Mouse (Mus musculus) mature B cell (primary cell): ENCODE measurements around the gene Ccer2.

Experiments
- in situ Hi-C: fragments of 300-500 bp; cut with MboI; formaldehyde crosslinking; loops from 2 replicates; pipeline ENCODE4 v1.14.3; 2019

Ccer2 gene

GRCm38 (mm10) chr7:28790066-28790806, 34.3 kb downstream of the Ccer2 start:
- in situ Hi-C loops, result no loop called here

- in situ Hi-C loops, result no loop called here
Measured at GRCm38 (mm10) chr7:28791706-28792105, 35.7 kb downstream of the Ccer2 start.

GRCm38 (mm10) chr7:28792391-28793185, 36.6 kb downstream of the Ccer2 start:
- in situ Hi-C loops, result no loop called here

GRCm38 (mm10) chr7:28793834-28794233, 37.9 kb downstream of the Ccer2 start:
- in situ Hi-C loops, result no loop called here

- in situ Hi-C loops, result no loop called here
Measured at GRCm38 (mm10) chr7:28794496-28794895, 38.5 kb downstream of the Ccer2 start.

- in situ Hi-C loops, result loop anchor here (5.0 kb wide), 1 partner anchor 71 kb away; no protein-coding TSS in a partner anchor
Measured at GRCm38 (mm10) chr7:28795832-28796231, 39.9 kb downstream of the Ccer2 start.

- in situ Hi-C loops, result loop anchor here (5.0 kb wide), 1 partner anchor 71 kb away; no protein-coding TSS in a partner anchor
Measured at GRCm38 (mm10) chr7:28796562-28796975, 40.6 kb downstream of the Ccer2 start.

GRCm38 (mm10) chr7:28799994-28800393, 44.0 kb downstream of the Ccer2 start:
- in situ Hi-C loops, result loop anchor here (5.0 kb wide), 1 partner anchor 67 kb away; no protein-coding TSS in a partner anchor

- in situ Hi-C loops, result no loop called here
Measured at GRCm38 (mm10) chr7:28801451-28801850, 45.5 kb downstream of the Ccer2 start.

GRCm38 (mm10) chr7:28801901-28802670, 46.1 kb downstream of the Ccer2 start:
- in situ Hi-C loops, result no loop called here

GRCm38 (mm10) chr7:28802846-28803588, 47.0 kb downstream of the Ccer2 start:
- in situ Hi-C loops, result no loop called here

GRCm38 (mm10) chr7:28803756-28804155, 47.8 kb downstream of the Ccer2 start:
- in situ Hi-C loops, result no loop called here

- in situ Hi-C loops, result no loop called here
Measured at GRCm38 (mm10) chr7:28806869-28807268, 50.9 kb downstream of the Ccer2 start.

GRCm38 (mm10) chr7:28807641-28808220, 51.8 kb downstream of the Ccer2 start:
- in situ Hi-C loops, result no loop called here

- in situ Hi-C loops, result no loop called here
Measured at GRCm38 (mm10) chr7:28808221-28808941, 52.4 kb downstream of the Ccer2 start, which contains the start of gene Hnrnpl. TSS of gene Hnrnpl (plus strand) at chr7:28808541.
